Mouse (Mus musculus): ENCODE measurements around the gene Ccdc136. TPM values are rescaled to one million over a fixed set of nuclear protein-coding genes. Genes with fewer than 3 reads are reported as not detected.

Ccdc136 gene
- polyA plus RNA-seq, 1 experiment from 2014 or later: 21.2 TPM

- H3K4me3 ChIP-seq: peak within 1 kb of the TSS; percentile 79
- peaks cover 23% of the 10 kb centered on the region for H3K36me3 ChIP-seq (replicated peaks)
- H3K9me3 ChIP-seq: no peaks in the 10 kb centered on the region
- under 1% methylated on average over 39 of the region's 39 CpGs for WGBS
- H3K27ac ChIP-seq: peak within 1 kb of the TSS; percentile 85
- DNase-seq (ENCODE audit: extremely low spot score, low spot score): peak; percentile 93
- H3K27me3 ChIP-seq (ENCODE audit: poor library complexity, severe bottlenecking): no peaks in the 10 kb centered on the region
- peaks cover 12% of the 10 kb centered on the region for H3K4me1 ChIP-seq
Observed at GRCm38 (mm10) chr6:29467583-29468354, 71.7 kb downstream of the Ccdc136 start, which contains the start of gene Atp6v1f. Gene Atp6v1f (plus strand): TSS chr6:29467718.

- Histone ChIP-seq H3K4me1 (peaks cover 18% of the 10 kb centered on the region), H3K9me3 (no peaks in the 10 kb centered on the region), H3K27me3 (ENCODE audit: poor library complexity, severe bottlenecking) (peaks cover 10% of the 10 kb centered on the region; the same call in 1 of the 2 replicates), H3K27ac (no peak overlapping the region), H3K4me3 (peak overlapping the region; percentile 79), H3K36me3 (replicated peaks) (peaks cover 23% of the 10 kb centered on the region)
- WGBS: 91% methylated on average over 3 of the region's 3 CpGs
- DNase-seq (ENCODE audit: extremely low spot score, low spot score): no peak
Observed at GRCm38 (mm10) chr6:29468851-29469250, 72.7 kb downstream of the Ccdc136 start.

DNA sequence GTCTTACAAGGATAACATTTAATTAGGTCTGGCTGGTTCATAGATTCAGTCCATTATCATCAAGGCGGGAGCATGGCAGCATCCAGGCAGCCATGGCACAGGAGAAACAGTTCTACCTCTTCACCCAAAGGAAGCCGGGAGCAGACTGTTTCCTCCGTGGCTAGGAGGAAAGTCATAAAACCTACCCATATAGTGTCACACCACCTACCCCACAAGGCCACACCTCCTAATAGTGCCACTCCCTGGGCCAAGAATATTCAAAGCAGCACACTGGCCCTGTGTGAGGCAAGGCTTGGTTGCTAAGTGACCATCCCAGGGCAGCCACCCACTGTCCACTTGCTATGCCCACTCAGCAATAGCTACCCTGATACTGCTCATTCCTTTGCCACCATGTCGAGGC lies 75.0 kb downstream of the Ccdc136 start, which contains the start of gene Atp6v1fnb:
Atp6v1fnb (plus strand) TSS at position 301 of the 400 bp plus-strand sequence.
- H3K4me3 ChIP-seq: no peak within 1 kb of the TSS
- DNase-seq (ENCODE audit: extremely low spot score, low spot score): no peak
- no peak within 1 kb of the TSS for H3K27ac ChIP-seq
- 98% methylated on average over 4 of the region's 4 CpGs for WGBS
- peaks cover 29% of the 10 kb centered on the region for H3K27me3 ChIP-seq (ENCODE audit: poor library complexity, severe bottlenecking)
- H3K4me1 ChIP-seq: peaks cover 28% of the 10 kb centered on the region
- H3K9me3 ChIP-seq: no peaks in the 10 kb centered on the region
- H3K36me3 ChIP-seq (replicated peaks): peaks cover 23% of the 10 kb centered on the region

GRCm38 (mm10) chr6:29473941-29474691 lies 78.0 kb downstream of the Ccdc136 start:
- Histone ChIP-seq H3K27ac (peak overlapping the region; percentile 72), H3K9me3 (no peaks in the 10 kb centered on the region), H3K4me1 (peaks cover 16% of the 10 kb centered on the region), H3K4me3 (peak overlapping the region; percentile 64), H3K27me3 (ENCODE audit: poor library complexity, severe bottlenecking) (peaks cover 39% of the 10 kb centered on the region), H3K36me3 (replicated peaks) (peaks cover 23% of the 10 kb centered on the region)
- DNase-seq (ENCODE audit: extremely low spot score, low spot score): peak; percentile 83
- WGBS: 2% methylated on average over 33 of the region's 33 CpGs

GRCm38 (mm10) chr6:29474736-29475135 lies 78.6 kb downstream of the Ccdc136 start:
- peaks cover 39% of the 10 kb centered on the region for H3K27me3 ChIP-seq (ENCODE audit: poor library complexity, severe bottlenecking)
- H3K27ac ChIP-seq: no peak overlapping the region
- peaks cover 22% of the 10 kb centered on the region for H3K36me3 ChIP-seq (replicated peaks)
- H3K4me1 ChIP-seq: peaks cover 16% of the 10 kb centered on the region
- DNase-seq (ENCODE audit: extremely low spot score, low spot score): no peak
- 49% methylated on average over 2 of the region's 2 CpGs for WGBS
- peak overlapping the region; percentile 64; the same call in 1 of the 2 replicates for H3K4me3 ChIP-seq
- H3K9me3 ChIP-seq: no peaks in the 10 kb centered on the region

Small RNA genes within 50 kb of the gene (microRNA-seq; reads per million reads assigned to microRNA genes)
- gene Gm26220 (not detected), gene Gm44354 (not detected)

Other genes with a start within 250 kb of the Ccdc136 start
- 53.8 and 58.1 TPM in 2 replicates for gene Rbm28, start 231.3 kb upstream of the Ccdc136 start, polyA plus RNA-seq (2016; fragmentation: Nextera tagmentation; extraction: Ambion mirVana)
- 1.3 and 1.8 TPM in 2 replicates for gene Prrt4, start 216.7 kb upstream of the Ccdc136 start, polyA plus RNA-seq (2016; fragmentation: Nextera tagmentation; extraction: Ambion mirVana)
- gene Impdh1, start 179.9 kb upstream of the Ccdc136 start, polyA plus RNA-seq (2016; fragmentation: Nextera tagmentation; extraction: Ambion mirVana): 39.6 and 39.7 TPM in 2 replicates
- gene Hilpda, start 123.8 kb upstream of the Ccdc136 start, polyA plus RNA-seq (2016; fragmentation: Nextera tagmentation; extraction: Ambion mirVana): 36.2 and 37.2 TPM in 2 replicates
- gene Fam71f2, start 116.7 kb upstream of the Ccdc136 start, polyA plus RNA-seq (2016; fragmentation: Nextera tagmentation; extraction: Ambion mirVana): 0.33 and 0.50 TPM in 2 replicates
- gene Fam71f1, start 77.2 kb upstream of the Ccdc136 start, polyA plus RNA-seq (2016; fragmentation: Nextera tagmentation; extraction: Ambion mirVana): not detected in 2 replicates
- 225 and 238 TPM in 2 replicates for gene Calu, start 48.2 kb upstream of the Ccdc136 start, polyA plus RNA-seq (2016; fragmentation: Nextera tagmentation; extraction: Ambion mirVana)
- gene Opn1sw, start 7.8 kb upstream of the Ccdc136 start, polyA plus RNA-seq (2016; fragmentation: Nextera tagmentation; extraction: Ambion mirVana): 0.24 and 0.28 TPM in 2 replicates
- 2.1 and 2.6 TPM in 2 replicates for gene Flnc, start 36.9 kb downstream of the Ccdc136 start, polyA plus RNA-seq (2016; fragmentation: Nextera tagmentation; extraction: Ambion mirVana)
- 187 and 200 TPM in 2 replicates for gene Atp6v1f, start 71.4 kb downstream of the Ccdc136 start, polyA plus RNA-seq (2016; fragmentation: Nextera tagmentation; extraction: Ambion mirVana)
- gene Atp6v1fnb, start 75.1 kb downstream of the Ccdc136 start, polyA plus RNA-seq (2016; fragmentation: Nextera tagmentation; extraction: Ambion mirVana): 0.22 TPM in 1 of 2 replicates, not detected in the other
- gene Kcp, start 111.6 kb downstream of the Ccdc136 start, polyA plus RNA-seq (2016; fragmentation: Nextera tagmentation; extraction: Ambion mirVana): 10.8 and 10.9 TPM in 2 replicates
- 1.1 and 1.4 TPM in 2 replicates for gene Irf5, start 130.3 kb downstream of the Ccdc136 start, polyA plus RNA-seq (2016; fragmentation: Nextera tagmentation; extraction: Ambion mirVana)
- gene Tnpo3, start 213.6 kb downstream of the Ccdc136 start, polyA plus RNA-seq (2016; fragmentation: Nextera tagmentation; extraction: Ambion mirVana): 127 and 129 TPM in 2 replicates

All from forebrain, embryonic 10.5 days (tissue).